Mouse (Mus musculus) brain, embryonic 14.5 days (tissue): ENCODE data around the gene Mefv.

Experiments used
- CTCF ChIP-seq: fragments of 200-500 bp; IDR thresholded peaks from 2 replicates; pipeline ENCODE4 v1.5.1; 2012; ENCODE audit warnings: inconsistent platforms, mild to moderate bottlenecking, moderate library complexity, borderline replicate concordance; ENCODE audit not compliant: insufficient read depth, insufficient read length; ENCODE audit errors: extremely low read depth
- POLR2A ChIP-seq: fragments of 200-500 bp; IDR thresholded peaks from 2 replicates; pipeline ENCODE4 v1.6.1; 2012; ENCODE audit warnings: mild to moderate bottlenecking, inconsistent platforms, borderline replicate concordance; ENCODE audit not compliant: poor library complexity, insufficient read depth, insufficient read length, severe bottlenecking; ENCODE audit errors: extremely low read depth

DNA sequence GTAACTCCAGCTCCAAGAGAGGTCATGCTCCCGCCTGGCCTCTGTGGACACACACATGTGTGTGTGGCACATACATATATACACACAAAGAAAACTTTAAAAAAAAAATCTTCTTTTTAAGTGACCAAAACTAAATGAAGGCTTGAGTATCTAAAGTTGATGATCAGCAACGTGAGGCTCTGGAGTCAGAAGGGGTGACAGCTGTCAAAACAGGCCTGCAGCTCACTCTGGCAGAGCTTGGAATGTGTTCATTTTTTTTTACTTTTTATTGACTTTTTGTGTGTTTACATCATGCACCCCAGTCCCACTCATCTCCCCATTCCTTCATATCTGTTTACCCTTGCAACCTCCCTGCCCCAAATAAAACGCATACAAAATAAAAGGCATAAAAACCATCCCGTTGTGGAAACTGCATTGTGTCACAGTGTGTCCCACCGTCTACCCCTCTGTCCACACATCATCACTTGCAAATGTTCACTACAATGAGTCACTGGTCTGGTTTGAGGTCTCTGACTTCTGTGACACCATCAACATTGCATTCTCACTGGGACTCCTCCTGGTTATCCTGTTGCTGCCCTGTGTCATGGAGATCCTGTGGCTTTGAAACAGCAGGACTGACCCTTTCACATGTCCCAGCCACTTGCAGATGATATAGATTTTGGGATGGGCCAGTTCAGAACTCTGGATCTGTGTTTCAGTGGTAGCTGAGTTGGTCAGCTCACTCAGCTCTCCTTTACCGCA, 10.3 kb upstream of the Mefv start:
- TF ChIP-seq CTCF, result no peak
- no peak for TF ChIP-seq POLR2A
